Mouse (Mus musculus) CH12.LX (cell line): ENCODE results near the gene Lyst. TPM values are rescaled to one million over a fixed set of nuclear protein-coding genes. Genes with fewer than 3 reads are reported as not detected.

Experiments
- DNase-seq: peaks from one replicate; pipeline ENCODE4 v3.0.0-alpha.2; 2013; ENCODE audit errors: extremely low read depth
- H3K27ac ChIP-seq: 2 replicates; pipeline ENCODE4 v1.5.1; 2012; ENCODE audit warnings: low read depth, mild to moderate bottlenecking, control low read depth, moderate library complexity; ENCODE audit not compliant: insufficient read depth
- H3K27me3 ChIP-seq: replicated peaks from 2 replicates; pipeline ENCODE3; 2012; ENCODE audit warnings: inconsistent platforms
- H3K36me3 ChIP-seq, 2 experiments: replicated peaks in 1 of 2; 2 replicates each; pipeline versions ENCODE3 to v1.6.1; 2012; ENCODE audit warnings: inconsistent platforms in 1 of 2, low read length in 1 of 2, mild to moderate bottlenecking in 1 of 2, mixed read lengths in 1 of 2, moderate library complexity in 1 of 2; ENCODE audit not compliant: control insufficient read depth in 1 of 2, insufficient read depth in 1 of 2
- H3K4me1 ChIP-seq, 2 experiments: 2 replicates each; pipeline ENCODE4 v1.6.1; 2012; ENCODE audit warnings: inconsistent platforms in 1 of 2, moderate library complexity in 1 of 2; ENCODE audit not compliant: insufficient read depth in 2 of 2, control insufficient read depth in 1 of 2
- H3K4me2 ChIP-seq: 2 replicates; pipeline ENCODE4 v1.6.1; 2012; ENCODE audit warnings: low read depth, mild to moderate bottlenecking, control low read depth; ENCODE audit not compliant: poor library complexity, insufficient read depth, severe bottlenecking
- H3K4me3 ChIP-seq, 3 experiments: fragments of 150-350 bp in 1 of 3; sonication (generic) in 1 of 3; replicated peaks in 1 of 3; 2 replicates each; pipeline versions ENCODE3 to v1.5.1; 2011 to 2012; ENCODE audit warnings: low read depth in 2 of 3, low read length in 2 of 3, mild to moderate bottlenecking in 2 of 3, moderate library complexity in 2 of 3, control low read depth in 1 of 3, improper control_type of control experiment in 1 of 3, inconsistent platforms in 1 of 3, mixed read lengths in 1 of 3; ENCODE audit not compliant: poor library complexity in 1 of 3
- H3K79me2 ChIP-seq: replicated peaks from 2 replicates; pipeline ENCODE4 v1.6.1; 2012; ENCODE audit warnings: mild to moderate bottlenecking, moderate library complexity; ENCODE audit not compliant: control insufficient read depth, poor library complexity, insufficient read depth, severe bottlenecking; ENCODE audit errors: extremely low read depth
- H3K9ac ChIP-seq: 2 replicates; pipeline ENCODE4 v1.6.1; 2012; ENCODE audit warnings: low read depth, mild to moderate bottlenecking, control low read depth, moderate library complexity; ENCODE audit not compliant: insufficient read depth
- H3K9me3 ChIP-seq: replicated peaks from 2 replicates; pipeline ENCODE3; 2012; ENCODE audit warnings: low read length, inconsistent platforms, mixed read lengths
- BHLHE40 ChIP-seq: IDR thresholded peaks from 2 replicates; pipeline ENCODE4 v1.6.1; 2011; ENCODE audit warnings: mild to moderate bottlenecking, low read depth, low read length, improper control_type of control experiment
- CHD1 ChIP-seq: IDR thresholded peaks from 2 replicates; pipeline ENCODE4 v1.6.1; 2012; ENCODE audit warnings: low read depth, low read length, improper control_type of control experiment, inconsistent platforms
- CHD2 ChIP-seq: IDR thresholded peaks from 2 replicates; pipeline ENCODE4 v1.6.1; 2011; ENCODE audit warnings: low read length, improper control_type of control experiment
- ELF1 ChIP-seq: IDR thresholded peaks from 2 replicates; pipeline ENCODE4 v1.6.1; 2014; ENCODE audit warnings: low read depth, mild to moderate bottlenecking, inconsistent platforms, low read length, improper control_type of control experiment
- EP300 ChIP-seq: IDR thresholded peaks from 2 replicates; pipeline ENCODE4 v1.6.1; 2011; ENCODE audit warnings: low read length, improper control_type of control experiment
- GABPA ChIP-seq: IDR thresholded peaks from 2 replicates; pipeline ENCODE4 v1.6.1; 2012; ENCODE audit warnings: low read depth, low read length, improper control_type of control experiment, inconsistent platforms; ENCODE audit not compliant: insufficient replicate concordance
- HCFC1 ChIP-seq: IDR thresholded peaks from 2 replicates; pipeline ENCODE4 v1.6.1; 2012; ENCODE audit warnings: low read depth, mild to moderate bottlenecking, inconsistent platforms, low read length, improper control_type of control experiment
- JUND ChIP-seq: conservative IDR thresholded peaks from 2 replicates; pipeline ENCODE4 v1.6.1; 2011; ENCODE audit warnings: low read depth, low read length, improper control_type of control experiment
- KAT2A ChIP-seq: IDR thresholded peaks from 2 replicates; pipeline ENCODE4 v1.6.1; 2012; ENCODE audit warnings: low read length, improper control_type of control experiment, inconsistent platforms; ENCODE audit not compliant: insufficient replicate concordance
- MAFK ChIP-seq: IDR thresholded peaks from 2 replicates; pipeline ENCODE4 v1.6.1; 2011; ENCODE audit warnings: low read length, improper control_type of control experiment; ENCODE audit not compliant: insufficient replicate concordance
- MAX ChIP-seq: IDR thresholded peaks from 2 replicates; pipeline ENCODE4 v1.6.1; 2011; ENCODE audit warnings: low read length, improper control_type of control experiment
- MAZ ChIP-seq: IDR thresholded peaks from 2 replicates; pipeline ENCODE4 v1.6.1; 2012; ENCODE audit warnings: low read depth, mild to moderate bottlenecking, inconsistent platforms, low read length, improper control_type of control experiment, moderate library complexity
- MEF2A ChIP-seq: IDR thresholded peaks from 2 replicates; pipeline ENCODE4 v1.6.1; 2014; ENCODE audit warnings: low read depth, mild to moderate bottlenecking, inconsistent platforms, low read length, improper control_type of control experiment, borderline replicate concordance
- MXI1 ChIP-seq: IDR thresholded peaks from 2 replicates; pipeline ENCODE4 v1.6.1; 2011; ENCODE audit warnings: mild to moderate bottlenecking, low read depth, low read length, improper control_type of control experiment
- MYC ChIP-seq: IDR thresholded peaks from 2 replicates; pipeline ENCODE4 v1.6.1; 2011; ENCODE audit warnings: low read depth, mild to moderate bottlenecking, improper control_type of control experiment, low read length
- NRF1 ChIP-seq: IDR thresholded peaks from 2 replicates; pipeline ENCODE4 v1.6.1; 2014; ENCODE audit warnings: low read depth, mild to moderate bottlenecking, inconsistent platforms, low read length, improper control_type of control experiment, moderate library complexity
- PAX5 ChIP-seq: IDR thresholded peaks from 2 replicates; pipeline ENCODE4 v1.6.1; 2012; ENCODE audit warnings: low read length, inconsistent platforms, mixed read lengths
- RAD21 ChIP-seq: IDR thresholded peaks from 2 replicates; pipeline ENCODE4 v1.6.1; 2011; ENCODE audit warnings: low read depth, mild to moderate bottlenecking, low read length, improper control_type of control experiment, moderate library complexity
- RCOR1 ChIP-seq: conservative IDR thresholded peaks from 2 replicates; pipeline ENCODE4 v1.6.1; 2012; ENCODE audit warnings: low read depth, mild to moderate bottlenecking, inconsistent platforms, low read length, improper control_type of control experiment
- SIN3A ChIP-seq: IDR thresholded peaks from 2 replicates; pipeline ENCODE4 v1.6.1; 2012; ENCODE audit warnings: low read length, improper control_type of control experiment, inconsistent platforms
- SMC3 ChIP-seq: IDR thresholded peaks from 2 replicates; pipeline ENCODE4 v1.6.1; 2011; ENCODE audit warnings: low read depth, low read length, improper control_type of control experiment
- TBP ChIP-seq: conservative IDR thresholded peaks from 2 replicates; pipeline ENCODE4 v1.6.1; 2011; ENCODE audit warnings: low read depth, low read length, improper control_type of control experiment
- TCF12 ChIP-seq: IDR thresholded peaks from 2 replicates; pipeline ENCODE4 v1.6.1; 2014; ENCODE audit warnings: low read depth, mild to moderate bottlenecking, inconsistent platforms, low read length, improper control_type of control experiment
- UBTF ChIP-seq: IDR thresholded peaks from 2 replicates; pipeline ENCODE4 v1.6.1; 2012; ENCODE audit warnings: low read depth, mild to moderate bottlenecking, inconsistent platforms, low read length, improper control_type of control experiment, moderate library complexity
- ZC3H11A ChIP-seq: IDR thresholded peaks from 2 replicates; pipeline ENCODE4 v1.6.1; 2012; ENCODE audit warnings: low read depth, mild to moderate bottlenecking, inconsistent platforms, low read length, improper control_type of control experiment
- ZKSCAN1 ChIP-seq: IDR thresholded peaks from 2 replicates; pipeline ENCODE4 v1.6.1; 2012; ENCODE audit warnings: low read depth, inconsistent platforms, low read length, improper control_type of control experiment, borderline replicate concordance
- ZMIZ1 ChIP-seq: IDR thresholded peaks from 2 replicates; pipeline ENCODE4 v1.6.1; 2012; ENCODE audit warnings: low read depth, mild to moderate bottlenecking, inconsistent platforms, low read length, improper control_type of control experiment
- ZNF384 ChIP-seq: IDR thresholded peaks from 2 replicates; pipeline ENCODE4 v1.6.1; 2012; ENCODE audit warnings: low read depth, low read length, improper control_type of control experiment, inconsistent platforms
- dilution Hi-C: fragments of 300-500 bp; cut with MboI; formaldehyde crosslinking; loops from 2 replicates; pipeline ENCODE4 v1.14.3; 2020; ENCODE audit warnings: low sequenced_read_pairs; ENCODE audit not compliant: extremely low pct_unique_long_range_greater_than_20kb, extremely low pct_ligation_motif_present
- in situ Hi-C: fragments of 300-500 bp; cut with MboI; formaldehyde crosslinking; loops from 3 replicates; pipeline ENCODE4 v1.14.3; 2019; ENCODE audit warnings: low sequenced_read_pairs, low pct_ligation_motif_present, low pct_unique_long_range_greater_than_20kb, mixed read lengths
- polyA plus RNA-seq: library from polyadenylated mRNA; unstranded; fragments of >175 nt; gene quantifications from 2 replicates; pipeline ENCODE4 v1.2.1, GENCODE M21; 2012; ENCODE audit warnings: low read depth; ENCODE audit not compliant: insufficient read length
- total RNA-seq, 2 experiments: library from RNA; depleted of rRNA; stranded (reverse); fragments of 300-350 nt in 1 of 2; fragments of >200 nt in 1 of 2; gene quantifications; 2 replicates each; pipeline ENCODE4 v1.2.3; 2012 to 2014

The Lyst gene
- total and polyA plus RNA-seq, 3 experiments: 33.1 to 61.1 (median 34.8) TPM

GRCm38 (mm10) chr13:13553660-13554059 lies 36.5 kb upstream of the Lyst start:
- TF ChIP-seq ZC3H11A (no peak), NRF1 (no peak), JUND (peak; percentile 41), MAZ (no peak), RCOR1 (no peak), ZNF384 (peak; percentile 30; the same call in 1 of the 2 replicates), RAD21 (no peak), UBTF (no peak), MAFK (no peak), KAT2A (no peak), ZKSCAN1 (no peak), BHLHE40 (no peak), MEF2A (0 out of 2 replicates have a peak, but pooled peaks have one; percentile 39), CHD2 (no peak), MXI1 (no peak), MAX (no peak)
- in situ Hi-C loops (loop anchor here (5.0 kb wide), 1 partner anchor 34 kb away; no protein-coding TSS in a partner anchor), dilution Hi-C loops (no loop called here)
- DNase-seq: peak; percentile 17
- H3K9me3 ChIP-seq: peaks cover 3% of the 10 kb centered on the region
- no peak overlapping the region; the same call in 1 of the 2 replicates for H3K9ac ChIP-seq
- no peak overlapping the region for H3K27ac ChIP-seq
- peaks cover 29 to 86% of the 10 kb centered on the region in 2 experiments for H3K4me1 ChIP-seq
- H3K36me3 ChIP-seq: no peaks in the 10 kb centered on the region
- H3K4me3 ChIP-seq: no peak overlapping the region
- no peaks in the 10 kb centered on the region for H3K79me2 ChIP-seq
- H3K27me3 ChIP-seq: no peaks in the 10 kb centered on the region
- H3K4me2 ChIP-seq: no peak overlapping the region

DNA sequence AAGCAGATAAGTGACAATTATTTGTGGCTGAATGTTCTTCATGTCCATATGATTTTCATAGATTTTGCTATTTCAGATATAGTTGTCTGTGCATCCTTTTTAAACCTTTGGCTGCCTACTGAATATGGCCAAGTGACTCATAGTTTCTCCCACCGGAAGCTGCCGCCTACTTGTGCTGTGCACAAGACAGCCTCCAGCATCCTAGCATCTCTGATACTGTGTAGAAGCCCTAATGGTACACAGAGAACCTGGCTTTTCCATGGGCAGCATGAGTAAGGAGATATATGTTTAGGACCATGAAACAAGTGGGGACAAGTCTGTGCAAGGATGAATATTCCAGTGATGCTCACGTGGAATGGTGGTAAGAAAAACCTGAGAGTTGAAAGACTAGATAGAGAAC lies 35.0 kb upstream of the Lyst start:
- H3K4me2 ChIP-seq: no peak overlapping the region
- no peaks in the 10 kb centered on the region for H3K27me3 ChIP-seq
- H3K27ac ChIP-seq: no peak overlapping the region
- H3K36me3 ChIP-seq: no peaks in the 10 kb centered on the region
- no peak overlapping the region for H3K9ac ChIP-seq
- dilution Hi-C loops: no loop called here
- in situ Hi-C loops: no loop called here
- no peak overlapping the region for H3K4me3 ChIP-seq
- TF ChIP-seq ZMIZ1 (no peak), SIN3A (no peak), MYC (no peak), TCF12 (no peak), TBP (no peak), PAX5 (no peak), NRF1 (no peak), MAZ (no peak), ELF1 (no peak), MAFK (no peak), GABPA (no peak), RAD21 (no peak), JUND (no peak), HCFC1 (no peak), SMC3 (no peak), EP300 (no peak), RCOR1 (no peak), UBTF (no peak), CHD1 (no peak)
- DNase-seq: no peak
- no peaks in the 10 kb centered on the region for H3K9me3 ChIP-seq
- H3K4me1 ChIP-seq: peaks cover 27 to 87% of the 10 kb centered on the region in 2 experiments
- no peaks in the 10 kb centered on the region for H3K79me2 ChIP-seq
